Mouse (Mus musculus): ENCODE measurements around the gene Tppp3. TPM values are rescaled to one million over a fixed set of nuclear protein-coding genes. Genes with fewer than 3 reads are reported as not detected.

Gene Tppp3
- 1.8 TPM for polyA plus RNA-seq (2017; shearing (Covaris generic))

DNA sequence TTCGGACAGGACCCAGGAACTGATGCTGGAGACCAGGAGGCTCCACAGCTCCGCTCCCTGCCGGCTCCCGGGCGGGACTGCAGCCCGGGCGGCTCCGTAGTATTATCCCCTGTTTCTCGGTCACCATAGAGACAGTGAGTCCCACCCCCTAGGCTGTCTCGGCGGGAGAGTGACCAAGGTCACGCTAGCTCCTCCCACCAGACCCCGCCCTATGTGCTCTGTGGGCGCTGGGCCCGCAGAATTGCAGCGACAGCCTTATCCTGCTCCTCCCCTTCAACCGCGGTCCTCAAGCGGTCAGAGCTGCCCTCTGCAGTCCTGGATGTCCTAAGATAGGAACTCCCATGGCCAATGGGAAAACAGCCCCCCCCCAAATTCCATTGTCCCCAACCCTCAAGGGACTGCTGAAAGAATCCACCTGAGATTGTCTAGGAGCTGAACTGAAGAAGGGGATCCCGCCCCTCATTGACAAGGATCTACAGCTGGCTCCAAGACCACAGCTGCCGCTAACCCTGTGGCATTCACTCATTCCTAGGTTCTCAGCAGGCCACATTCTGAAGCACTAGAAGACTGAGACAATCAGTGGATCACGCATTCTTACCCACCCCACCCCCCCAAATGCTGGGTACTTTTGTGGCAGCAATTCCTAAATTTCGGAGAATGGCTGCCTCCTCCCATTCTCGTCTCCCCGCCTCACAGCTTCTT lies at the start of gene Tppp3:
Gene Tppp3 (minus strand): TSS at position 213 of the 702 bp plus-strand sequence.

GRCm38 (mm10) chr8:105518436-105519313 lies 47.3 kb upstream of the Tppp3 start, which contains the start of gene Hsd11b2:
TSS of gene Hsd11b2 (plus strand) at chr8:105518755.

GRCm38 (mm10) chr8:105496439-105497180 lies 25.3 kb upstream of the Tppp3 start, which contains the start of gene Zdhhc1:
TSS of gene Zdhhc1 (minus strand) at chr8:105496902.

Other genes with a start within 250 kb of the Tppp3 start
- gene D230025D16Rik, start 246.4 kb downstream of the Tppp3 start, polyA plus RNA-seq (2017; shearing (Covaris generic)): 19.4 TPM
- 0.67 TPM for gene B3gnt9, start 216.4 kb downstream of the Tppp3 start, polyA plus RNA-seq (2017; shearing (Covaris generic))
- 46.7 TPM for gene Tradd, start 206.9 kb downstream of the Tppp3 start, polyA plus RNA-seq (2017; shearing (Covaris generic))
- 9.4 TPM for gene Fbxl8, start 206.9 kb downstream of the Tppp3 start, polyA plus RNA-seq (2017; shearing (Covaris generic))
- gene Hsf4, start 201.7 kb downstream of the Tppp3 start, polyA plus RNA-seq (2017; shearing (Covaris generic)): 2.4 TPM
- not detected for gene Nol3, start 195.4 kb downstream of the Tppp3 start, polyA plus RNA-seq (2017; shearing (Covaris generic))
- 2.6 TPM for gene 4931428F04Rik, start 181.7 kb downstream of the Tppp3 start, polyA plus RNA-seq (2017; shearing (Covaris generic))
- 1.3 TPM for gene Exoc3l, start 175.4 kb downstream of the Tppp3 start, polyA plus RNA-seq (2017; shearing (Covaris generic))
- 134 TPM for gene E2f4, start 173.9 kb downstream of the Tppp3 start, polyA plus RNA-seq (2017; shearing (Covaris generic))
- 5.1 TPM for gene Elmo3, start 165.9 kb downstream of the Tppp3 start, polyA plus RNA-seq (2017; shearing (Covaris generic))
- 1.1 TPM for gene Lrrc29, start 145.2 kb downstream of the Tppp3 start, polyA plus RNA-seq (2017; shearing (Covaris generic))
- gene Tmem208, start 145.2 kb downstream of the Tppp3 start, polyA plus RNA-seq (2017; shearing (Covaris generic)): 54.6 TPM
- 0.79 TPM for gene Fhod1, start 123.6 kb downstream of the Tppp3 start, polyA plus RNA-seq (2017; shearing (Covaris generic))
- 0.12 TPM for gene Slc9a5, start 122.7 kb downstream of the Tppp3 start, polyA plus RNA-seq (2017; shearing (Covaris generic))
- not detected for gene Plekhg4, start 98.3 kb downstream of the Tppp3 start, polyA plus RNA-seq (2017; shearing (Covaris generic))
- not detected for gene Kctd19, start 58.0 kb downstream of the Tppp3 start, polyA plus RNA-seq (2017; shearing (Covaris generic))
- not detected for gene Lrrc36, start 58.0 kb downstream of the Tppp3 start, polyA plus RNA-seq (2017; shearing (Covaris generic))
- gene Zdhhc1, start 25.4 kb upstream of the Tppp3 start, polyA plus RNA-seq (2017; shearing (Covaris generic)): 9.3 TPM
- gene Hsd11b2, start 47.2 kb upstream of the Tppp3 start, polyA plus RNA-seq (2017; shearing (Covaris generic)): 0.74 TPM
- gene Atp6v0d1, start 94.5 kb upstream of the Tppp3 start, polyA plus RNA-seq (2017; shearing (Covaris generic)): 68.6 TPM
- gene Ripor1, start 133.7 kb upstream of the Tppp3 start, polyA plus RNA-seq (2017; shearing (Covaris generic)): 11.9 TPM
- gene Ctcf, start 165.0 kb upstream of the Tppp3 start, polyA plus RNA-seq (2017; shearing (Covaris generic)): 162 TPM
- 1.6 TPM for gene Agrp, start 165.9 kb upstream of the Tppp3 start, polyA plus RNA-seq (2017; shearing (Covaris generic))
- gene Carmil2, start 214.7 kb upstream of the Tppp3 start, polyA plus RNA-seq (2017; shearing (Covaris generic)): 88.2 TPM
- gene Acd, start 229.6 kb upstream of the Tppp3 start, polyA plus RNA-seq (2017; shearing (Covaris generic)): 75.5 TPM
- gene Pard6a, start 229.6 kb upstream of the Tppp3 start, polyA plus RNA-seq (2017; shearing (Covaris generic)): 30.0 TPM
- not detected for gene 4933405L10Rik, start 236.1 kb upstream of the Tppp3 start, polyA plus RNA-seq (2017; shearing (Covaris generic))
- 2.7 TPM for gene Enkd1, start 236.7 kb upstream of the Tppp3 start, polyA plus RNA-seq (2017; shearing (Covaris generic))